Mouse (Mus musculus) embryonic fibroblast, embryonic 13.5 days (primary cell): ENCODE data around the gene Tns3. TPM values are rescaled to one million over a fixed set of nuclear protein-coding genes. Genes with fewer than 3 reads are reported as not detected.

ENCODE experiments used
- H3K27ac ChIP-seq: 2 replicates; pipeline ENCODE4 v1.5.1; 2012; ENCODE audit warnings: low read length, control low read depth, inconsistent platforms; ENCODE audit not compliant: insufficient read depth
- H3K4me1 ChIP-seq: 2 replicates; pipeline ENCODE4 v1.6.1; 2011; ENCODE audit warnings: low read length; ENCODE audit not compliant: control insufficient read depth, insufficient read depth
- H3K4me3 ChIP-seq: 2 replicates; pipeline ENCODE4 v1.5.1; 2011; ENCODE audit warnings: mild to moderate bottlenecking, control low read depth, low read length; ENCODE audit not compliant: insufficient read depth
- CTCF ChIP-seq: IDR thresholded peaks from 2 replicates; pipeline ENCODE4 v1.5.1; 2011; ENCODE audit warnings: mild to moderate bottlenecking, control low read depth, low read length, moderate library complexity, borderline replicate concordance; ENCODE audit not compliant: insufficient read depth
- POLR2A ChIP-seq: IDR thresholded peaks from 2 replicates; pipeline ENCODE4 v1.6.1; 2011; ENCODE audit warnings: low read depth, mild to moderate bottlenecking, control low read depth, low read length, moderate library complexity
- polyA plus RNA-seq: library from polyadenylated mRNA; stranded (reverse); fragments of >200 nt; gene quantifications from 2 replicates; pipeline ENCODE4 v1.2.4, GENCODE M21; 2011; ENCODE audit warnings: low read depth; ENCODE audit not compliant: missing spikeins, insufficient read length

The Tns3 gene
- polyA plus RNA-seq, 1 experiment, result 96.5 TPM

DNA sequence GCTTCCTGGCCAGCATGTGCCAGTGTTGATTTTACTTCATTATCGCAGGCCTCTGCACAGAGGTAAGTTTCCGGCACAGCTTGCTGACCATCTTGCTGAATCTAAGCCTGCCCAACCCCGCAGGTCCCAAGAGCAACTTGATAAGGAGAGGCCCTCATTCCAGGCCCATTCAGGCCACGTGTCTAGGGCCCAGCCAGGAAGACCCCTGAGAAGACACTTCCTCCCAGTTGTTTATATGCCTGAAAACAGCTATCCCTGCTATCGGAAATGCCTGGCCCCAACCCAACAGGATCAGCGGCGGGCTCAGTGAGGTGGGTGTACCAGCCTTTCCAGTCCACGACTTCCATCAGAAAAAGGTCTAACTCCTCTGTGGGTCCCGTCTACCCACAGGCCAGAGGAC, 194.8 kb downstream of the Tns3 start:
- H3K4me3 ChIP-seq, result no peak overlapping the region
- no peak for TF ChIP-seq POLR2A
- TF ChIP-seq CTCF, result no peak
- peaks cover 5% of the 10 kb centered on the region for H3K4me1 ChIP-seq
- peak overlapping the region; percentile 74 for H3K27ac ChIP-seq

DNA sequence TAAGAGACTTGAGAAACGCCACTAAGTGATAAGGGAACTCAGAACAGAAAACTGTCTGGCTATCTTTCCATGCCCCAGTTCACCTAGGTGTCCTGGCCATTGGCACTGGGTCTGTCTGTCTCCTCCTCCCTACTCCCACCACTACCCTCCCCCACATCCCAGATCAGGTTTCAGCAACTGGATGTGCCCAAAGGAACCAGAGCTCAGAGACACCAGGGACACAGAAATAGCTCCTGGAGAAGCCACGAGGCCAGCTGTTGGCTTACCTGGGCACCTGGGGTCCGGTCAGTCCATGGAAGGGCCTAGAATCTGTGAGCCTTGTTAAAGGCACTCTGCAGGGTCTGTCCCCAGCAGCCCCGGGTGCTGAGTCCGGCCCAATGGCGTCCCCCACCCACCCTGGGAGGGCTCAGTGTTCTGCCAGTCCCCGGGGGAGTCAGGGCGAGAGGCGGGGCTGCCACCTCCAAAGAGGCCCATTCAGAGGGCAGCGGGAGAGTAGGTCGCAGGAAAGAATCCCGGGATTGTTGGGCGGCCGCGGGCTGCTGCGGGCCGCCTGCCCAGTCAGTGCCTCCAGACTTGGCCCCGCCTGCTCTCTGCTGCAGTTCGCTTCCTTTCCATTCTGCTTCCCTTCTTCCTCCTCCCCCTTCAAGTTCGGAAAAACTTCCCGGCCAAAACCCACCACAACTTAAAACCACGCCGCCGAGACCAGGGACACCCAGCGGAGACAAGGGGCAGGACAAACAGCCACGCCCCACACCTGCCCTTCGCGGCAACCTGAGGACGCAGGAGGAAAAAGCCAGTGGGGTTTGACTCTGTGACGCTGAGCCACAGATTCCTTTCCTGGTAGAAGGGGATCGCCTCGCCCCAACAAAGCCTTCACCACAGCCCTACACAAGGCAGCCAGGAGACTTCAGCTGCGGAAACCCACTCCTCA, 195.9 kb downstream of the Tns3 start:
- peak; percentile 43 for TF ChIP-seq POLR2A
- no peak for TF ChIP-seq CTCF
- H3K4me3 ChIP-seq, result peak overlapping the region; percentile 59
- H3K4me1 ChIP-seq, result peaks cover 5% of the 10 kb centered on the region
- peak overlapping the region; percentile 74 for H3K27ac ChIP-seq

- peaks cover 13% of the 10 kb centered on the region for H3K4me1 ChIP-seq
Measured at GRCm38 (mm10) chr11:8467403-8468160, 196.8 kb downstream of the Tns3 start.

DNA sequence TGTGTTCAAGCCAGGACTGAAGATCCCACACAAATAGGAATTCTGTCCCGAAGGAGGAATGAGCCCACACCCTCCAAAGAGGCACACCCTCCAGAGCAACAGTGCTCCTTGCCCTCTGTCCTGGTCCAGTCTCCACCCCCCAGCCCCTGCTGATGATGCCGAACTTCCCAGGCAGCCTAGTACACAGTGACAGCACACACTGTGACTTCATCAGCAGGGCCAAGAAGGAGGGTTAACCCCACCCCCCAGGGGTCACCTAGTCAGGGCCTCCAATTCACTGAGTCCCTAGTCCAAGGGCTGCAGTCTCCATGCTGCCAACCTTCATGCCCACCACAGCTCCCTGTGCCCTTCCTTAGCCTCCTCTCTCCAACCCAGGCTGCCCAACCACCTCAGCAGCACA, 200.5 kb downstream of the Tns3 start:
- H3K4me3 ChIP-seq, result no peak overlapping the region
- TF ChIP-seq CTCF (no peak), POLR2A (no peak)
- peak overlapping the region; percentile 85 for H3K27ac ChIP-seq
- peaks cover 20% of the 10 kb centered on the region for H3K4me1 ChIP-seq

More at GRCm38 (mm10) chr11:8467403-8468160, 196.8 kb downstream of the Tns3 start:
- TF ChIP-seq CTCF (no peak), POLR2A (peak; percentile 56)
- Histone ChIP-seq H3K27ac (peak overlapping the region; percentile 74), H3K4me3 (peak overlapping the region; percentile 59)

- H3K27ac ChIP-seq, result peak overlapping the region; percentile 85
- no peak overlapping the region for H3K4me3 ChIP-seq
- peaks cover 25% of the 10 kb centered on the region for H3K4me1 ChIP-seq
- TF ChIP-seq POLR2A (no peak), CTCF (no peak)
Measured at GRCm38 (mm10) chr11:8462827-8463405, 201.4 kb downstream of the Tns3 start.

GRCm38 (mm10) chr11:8460835-8461234, 203.5 kb downstream of the Tns3 start:
- no peak overlapping the region for H3K27ac ChIP-seq
- TF ChIP-seq CTCF (no peak), POLR2A (no peak)
- H3K4me1 ChIP-seq, result peaks cover 26% of the 10 kb centered on the region
- H3K4me3 ChIP-seq, result no peak overlapping the region

GRCm38 (mm10) chr11:8457951-8458350, 206.4 kb downstream of the Tns3 start:
- TF ChIP-seq POLR2A (no peak), CTCF (no peak)
- Histone ChIP-seq H3K27ac (peak overlapping the region; percentile 27), H3K4me1 (peaks cover 22% of the 10 kb centered on the region), H3K4me3 (no peak overlapping the region)

GRCm38 (mm10) chr11:8456586-8457285, 207.6 kb downstream of the Tns3 start:
- Histone ChIP-seq H3K27ac (no peak overlapping the region), H3K4me3 (no peak overlapping the region), H3K4me1 (peaks cover 16% of the 10 kb centered on the region)
- TF ChIP-seq CTCF (no peak), POLR2A (no peak)

GRCm38 (mm10) chr11:8455650-8456049, 208.7 kb downstream of the Tns3 start:
- TF ChIP-seq CTCF, result no peak
- no peak for TF ChIP-seq POLR2A
- Histone ChIP-seq H3K4me3 (no peak overlapping the region), H3K4me1 (peaks cover 16% of the 10 kb centered on the region), H3K27ac (no peak overlapping the region)
